Comparison of ENCODE assay signal across 14 mouse cellular contexts in the genomic region with DNA sequence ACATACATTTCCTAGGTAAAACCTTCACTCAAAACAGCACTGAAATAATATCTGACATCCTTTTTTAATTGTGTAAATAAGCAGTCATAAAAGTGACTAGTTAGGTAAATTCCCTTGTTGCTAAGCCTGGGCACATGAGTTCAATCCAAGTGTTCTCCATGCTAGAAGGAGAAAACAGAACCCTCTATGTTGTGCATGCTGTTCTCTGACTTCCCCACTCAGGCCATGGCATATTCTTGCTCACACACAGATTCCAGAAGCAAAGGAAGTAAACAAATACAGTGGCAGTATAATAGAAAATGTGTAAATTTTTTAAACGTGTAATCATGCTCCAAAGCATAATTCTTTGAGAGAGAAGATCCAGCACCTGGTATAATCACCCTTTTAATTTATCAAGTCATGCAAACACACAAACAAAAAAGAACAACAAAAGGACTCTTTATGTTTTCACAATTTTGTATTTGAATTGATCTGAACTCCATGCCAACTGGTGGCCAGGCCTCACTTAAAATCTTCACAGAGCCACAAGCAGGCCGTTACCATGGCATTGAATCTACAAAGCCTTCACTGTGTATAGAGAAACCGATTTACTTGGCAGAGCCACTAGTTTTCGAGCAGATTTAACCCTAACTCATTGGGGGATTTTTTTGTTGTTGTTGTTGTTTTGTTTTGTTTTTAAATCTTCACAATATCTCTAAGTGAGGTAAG.
A peak's percentile ranks its signal among the peaks of the same experiment; 100 is the strongest.
DNase-seq lines count a peak whose midpoint lies in the region; ATAC-seq and TF ChIP-seq lines count a peak whose summit lies in the region.
"Had no signal": no experiment of that assay in that cellular context is flagged by ENCODE, and none has a peak within 500 bp of the region (broad histone marks: within the 10 kb centered on the region; RNA-seq: fewer than 3 reads in every experiment).

No protein-coding gene starts in this region.

- no peaks in the 10 kb centered on the region for H3K9me3 ChIP-seq in neural tube, embryonic 14.5 days (ENCODE audit: control insufficient read depth, low read length)
- no peaks in the 10 kb centered on the region for H3K9me3 ChIP-seq in neural tube, embryonic 15.5 days (replicated peaks)
- no peaks in the 10 kb centered on the region for H3K9me3 ChIP-seq in forebrain, embryonic 14.5 days (replicated peaks; ENCODE audit: control insufficient read depth, low read length)
- no peaks in the 10 kb centered on the region for H3K9me3 ChIP-seq in hindbrain, postnatal 0 days (ENCODE audit: low read length)
- H3K9me3 ChIP-seq in kidney, embryonic 14.5 days (ENCODE audit: control insufficient read depth, low read length), result no peaks in the 10 kb centered on the region
- H3K9me3 ChIP-seq: kidney, embryonic 15.5 days; limb, embryonic 15.5 days had no signal

- peak in 1 of 2 experiments; percentile 5 for DNase-seq in layer of hippocampus, adult 2 months (ENCODE audit: low spot score in 2 of 2)
- no peak for DNase-seq in layer of hippocampus, postnatal 36 days
- peak; percentile 71 for DNase-seq in forebrain, embryonic 14.5 days (ENCODE audit: low spot score)
- peak; percentile 48 for DNase-seq in hindbrain, postnatal 0 days (ENCODE audit: low spot score)
- DNase-seq: adrenal gland, postnatal 36 days; cerebellum, adult 9-10 months; gastrocnemius, postnatal 25 days; liver, postnatal 0 days; thymus, postnatal 25 days had no signal

- ATAC-seq in neural tube, embryonic 14.5 days (ENCODE audit: low read depth), result peak; percentile 65; the same call in 1 of the 2 replicates
- ATAC-seq in neural tube, embryonic 15.5 days (ENCODE audit: low FRiP score), result no peak
- peak; percentile 85 for ATAC-seq in forebrain, embryonic 14.5 days
- peak; percentile 75; the same call in 1 of the 2 replicates for ATAC-seq in hindbrain, postnatal 0 days
- no peak for ATAC-seq in kidney, embryonic 14.5 days (ENCODE audit: low FRiP score, low TSS enrichment)
- ATAC-seq: liver, postnatal 0 days had no signal

- no peak overlapping the region for H3K9ac ChIP-seq in neural tube, embryonic 14.5 days (replicated peaks; ENCODE audit: low read depth, low read length)
- no peak overlapping the region for H3K9ac ChIP-seq in neural tube, embryonic 15.5 days (replicated peaks)
- H3K9ac ChIP-seq in forebrain, embryonic 14.5 days (ENCODE audit: low read length), result no peak overlapping the region
- H3K9ac ChIP-seq in hindbrain, postnatal 0 days (replicated peaks; ENCODE audit: low read length), result no peak overlapping the region
- H3K9ac ChIP-seq in kidney, embryonic 14.5 days (ENCODE audit: low read depth, low read length), result no peak overlapping the region
- H3K9ac ChIP-seq: kidney, embryonic 15.5 days; limb, embryonic 15.5 days; liver, postnatal 0 days had no signal

- H3K36me3 ChIP-seq in neural tube, embryonic 14.5 days (ENCODE audit: control insufficient read depth, insufficient read depth, low read length), result no peaks in the 10 kb centered on the region
- H3K36me3 ChIP-seq in neural tube, embryonic 15.5 days, result no peaks in the 10 kb centered on the region
- H3K36me3 ChIP-seq in forebrain, embryonic 14.5 days (ENCODE audit: control insufficient read depth, insufficient read depth, low read length), result no peaks in the 10 kb centered on the region
- no peaks in the 10 kb centered on the region for H3K36me3 ChIP-seq in hindbrain, postnatal 0 days (ENCODE audit: insufficient read depth, low read length)
- no peaks in the 10 kb centered on the region for H3K36me3 ChIP-seq in kidney, embryonic 14.5 days (ENCODE audit: control insufficient read depth, insufficient read depth, low read length)
- H3K36me3 ChIP-seq: kidney, embryonic 15.5 days; limb, embryonic 15.5 days had no signal

- H3K27me3 ChIP-seq in neural tube, embryonic 14.5 days (ENCODE audit: control insufficient read depth, insufficient read depth, low read length), result no peaks in the 10 kb centered on the region
- H3K27me3 ChIP-seq in neural tube, embryonic 15.5 days (replicated peaks), result no peaks in the 10 kb centered on the region
- no peaks in the 10 kb centered on the region for H3K27me3 ChIP-seq in forebrain, embryonic 14.5 days (replicated peaks; ENCODE audit: control insufficient read depth, insufficient read depth, low read length)
- no peaks in the 10 kb centered on the region for H3K27me3 ChIP-seq in hindbrain, postnatal 0 days (ENCODE audit: insufficient read depth, low read length)
- no peaks in the 10 kb centered on the region for H3K27me3 ChIP-seq in kidney, embryonic 14.5 days (ENCODE audit: control insufficient read depth, insufficient read depth, low read length)
- H3K27me3 ChIP-seq: kidney, embryonic 15.5 days; limb, embryonic 15.5 days had no signal

- no peak overlapping the region for H3K4me3 ChIP-seq in layer of hippocampus, adult 2 months
- no peak overlapping the region for H3K4me3 ChIP-seq in neural tube, embryonic 14.5 days (ENCODE audit: low read depth, low read length)
- H3K4me3 ChIP-seq in neural tube, embryonic 15.5 days (replicated peaks), result no peak overlapping the region
- H3K4me3 ChIP-seq in forebrain, embryonic 14.5 days (ENCODE audit: low read depth, low read length), result no peak overlapping the region
- H3K4me3 ChIP-seq in hindbrain, postnatal 0 days (ENCODE audit: low read length), result no peak overlapping the region
- no peak overlapping the region for H3K4me3 ChIP-seq in kidney, embryonic 14.5 days (ENCODE audit: low read length)
- H3K4me3 ChIP-seq: kidney, embryonic 15.5 days; limb, embryonic 15.5 days had no signal

- no peak for TF ChIP-seq CTCF in layer of hippocampus, adult 2 months (conservative IDR thresholded peaks at IDR 0.05)
- TF ChIP-seq CTCF in hindbrain, postnatal 0 days (IDR thresholded peaks at IDR 0.05; ENCODE audit: low read depth), result no peak

- peak overlapping the region; percentile 10; the same call in 1 of the 2 replicates for H3K27ac ChIP-seq in layer of hippocampus, adult 2 months
- no peak overlapping the region for H3K27ac ChIP-seq in neural tube, embryonic 14.5 days (ENCODE audit: low read depth, low read length)
- no peak overlapping the region for H3K27ac ChIP-seq in neural tube, embryonic 15.5 days (replicated peaks)
- no peak overlapping the region for H3K27ac ChIP-seq in forebrain, embryonic 14.5 days (ENCODE audit: low read depth, low read length)
- H3K27ac ChIP-seq in hindbrain, postnatal 0 days, result no peak overlapping the region
- H3K27ac ChIP-seq in kidney, embryonic 14.5 days (ENCODE audit: low read depth, low read length), result no peak overlapping the region
- H3K27ac ChIP-seq: kidney, embryonic 15.5 days; limb, embryonic 15.5 days had no signal

- WGBS in neural tube, embryonic 14.5 days, result 41% methylated on average over 4 of the region's 4 CpGs
- 37% methylated on average over 4 of the region's 4 CpGs for WGBS in neural tube, embryonic 15.5 days
- 25% methylated on average over 4 of the region's 4 CpGs for WGBS in forebrain, embryonic 14.5 days
- WGBS in hindbrain, postnatal 0 days, result 31% methylated on average over 4 of the region's 4 CpGs
- WGBS in kidney, embryonic 14.5 days, result 77% methylated on average over 4 of the region's 4 CpGs

- H3K4me2 ChIP-seq in neural tube, embryonic 14.5 days (ENCODE audit: low read depth, low read length), result no peak overlapping the region
- no peak overlapping the region for H3K4me2 ChIP-seq in neural tube, embryonic 15.5 days
- no peak overlapping the region for H3K4me2 ChIP-seq in forebrain, embryonic 14.5 days (ENCODE audit: low read length)
- no peak overlapping the region for H3K4me2 ChIP-seq in hindbrain, postnatal 0 days (ENCODE audit: low read depth, low read length)
- H3K4me2 ChIP-seq in kidney, embryonic 14.5 days (replicated peaks; ENCODE audit: low read depth, low read length), result no peak overlapping the region
- H3K4me2 ChIP-seq: kidney, embryonic 15.5 days; limb, embryonic 15.5 days had no signal

- no peaks in the 10 kb centered on the region for H3K4me1 ChIP-seq in neural tube, embryonic 14.5 days (ENCODE audit: control insufficient read depth, insufficient read depth, low read length)
- H3K4me1 ChIP-seq in neural tube, embryonic 15.5 days, result no peaks in the 10 kb centered on the region
- H3K4me1 ChIP-seq in forebrain, embryonic 14.5 days (ENCODE audit: control insufficient read depth, insufficient read depth, low read length), result no peaks in the 10 kb centered on the region
- H3K4me1 ChIP-seq in hindbrain, postnatal 0 days (ENCODE audit: insufficient read depth, low read length), result no peaks in the 10 kb centered on the region
- H3K4me1 ChIP-seq in kidney, embryonic 14.5 days (ENCODE audit: control insufficient read depth, insufficient read depth, low read length), result no peaks in the 10 kb centered on the region
- H3K4me1 ChIP-seq: kidney, embryonic 15.5 days; limb, embryonic 15.5 days had no signal

Comparison
In these comparisons a context has a peak if more than half of its experiments do, and no peak if none do; other contexts are left out.
1. ATAC-seq: peak in neural tube, embryonic 14.5 days (single experiment), forebrain, embryonic 14.5 days (single experiment) and hindbrain, postnatal 0 days (single experiment); none in neural tube, embryonic 15.5 days (single experiment) and kidney, embryonic 14.5 days (single experiment).
2. DNase-seq: peak in forebrain, embryonic 14.5 days (single experiment) and hindbrain, postnatal 0 days (single experiment); none in layer of hippocampus, postnatal 36 days (0 of 2).